Mouse (Mus musculus): Measurements from ENCODE around the gene Prickle2.

Prickle2 gene

GRCm38 (mm10) chr6:92381085-92381484 is 324.9 kb downstream of the Prickle2 start:
- no peak for DNase-seq (ENCODE audit: low spot score)

- DNase-seq (ENCODE audit: low spot score): no peak
Observed at GRCm38 (mm10) chr6:92374826-92375225, 331.1 kb downstream of the Prickle2 start.

GRCm38 (mm10) chr6:92370896-92371295 is 335.1 kb downstream of the Prickle2 start:
- no peak for DNase-seq (ENCODE audit: low spot score)

- DNase-seq (ENCODE audit: low spot score): no peak
Observed at GRCm38 (mm10) chr6:92347278-92348028, 358.5 kb downstream of the Prickle2 start.

GRCm38 (mm10) chr6:92346729-92347128 is 359.2 kb downstream of the Prickle2 start:
- DNase-seq (ENCODE audit: low spot score): no peak

GRCm38 (mm10) chr6:92345151-92345550 is 360.8 kb downstream of the Prickle2 start:
- DNase-seq (ENCODE audit: low spot score): no peak

- DNase-seq (ENCODE audit: low spot score): no peak
Observed at GRCm38 (mm10) chr6:92344588-92344987, 361.4 kb downstream of the Prickle2 start.

All from c-Kit-positive CD71-positive TER-119-positive erythroid progenitor cells, embryonic 14.5 days (primary cell).